Mouse (Mus musculus) neural tube, embryonic 15.5 days (tissue): ENCODE data around the gene Il9r. TPM values are rescaled to one million over a fixed set of nuclear protein-coding genes. Genes with fewer than 3 reads are reported as not detected.

Source experiments
- ATAC-seq: fragments of 200-750 bp; cut with Nextera tagmentation; 2 replicates; pipeline ENCODE4 v1.8.0; 2017; ENCODE audit warnings: mild to moderate bottlenecking, moderate TSS enrichment, moderate library complexity; ENCODE audit not compliant: low FRiP score
- H3K27ac ChIP-seq: fragments of 300-500 bp; sonication (generic); replicated peaks from 2 replicates; pipeline ENCODE4 v1.5.1; 2015; ENCODE audit warnings: mild to moderate bottlenecking, inconsistent platforms
- H3K27me3 ChIP-seq: fragments of 300-500 bp; sonication (generic); replicated peaks from 2 replicates; pipeline ENCODE4 v1.6.1; 2015; ENCODE audit warnings: inconsistent platforms
- H3K36me3 ChIP-seq: fragments of 300-500 bp; sonication (generic); 2 replicates; pipeline ENCODE4 v1.6.1; 2015; ENCODE audit warnings: inconsistent platforms
- H3K4me1 ChIP-seq: fragments of 300-500 bp; sonication (generic); 2 replicates; pipeline ENCODE4 v1.6.1; 2015; ENCODE audit warnings: inconsistent platforms
- H3K4me2 ChIP-seq: fragments of 300-500 bp; sonication (generic); 2 replicates; pipeline ENCODE4 v1.6.1; 2015; ENCODE audit warnings: inconsistent platforms, mild to moderate bottlenecking, moderate library complexity
- H3K4me3 ChIP-seq: fragments of 300-500 bp; sonication (generic); replicated peaks from 2 replicates; pipeline ENCODE4 v1.5.1; 2015; ENCODE audit warnings: mild to moderate bottlenecking, inconsistent platforms
- H3K9ac ChIP-seq: fragments of 300-500 bp; sonication (generic); replicated peaks from 2 replicates; pipeline ENCODE4 v1.6.1; 2015; ENCODE audit warnings: mild to moderate bottlenecking, inconsistent platforms
- H3K9me3 ChIP-seq: fragments of 300-500 bp; sonication (generic); replicated peaks from 2 replicates; pipeline ENCODE4 v1.6.1; 2016; ENCODE audit warnings: inconsistent platforms
- WGBS: fragments of 180-500 bp; shearing (Covaris S2); methylation state at CpG from one replicate; pipeline ENCODE4 v1.1.7; 2015; ENCODE audit warnings: mixed read lengths; 5-methylcytosine and 5-hydroxymethylcytosine counted together
- polyA plus RNA-seq: library from polyadenylated mRNA; unstranded; fragments of >200 nt; fragmentation: Nextera tagmentation; extraction: Ambion mirVana; gene quantifications from 2 replicates; pipeline ENCODE4 v1.2.1, GENCODE M21; 2015

Gene Il9r
- polyA plus RNA-seq, 1 experiment from 2014 or later: not detected

DNA sequence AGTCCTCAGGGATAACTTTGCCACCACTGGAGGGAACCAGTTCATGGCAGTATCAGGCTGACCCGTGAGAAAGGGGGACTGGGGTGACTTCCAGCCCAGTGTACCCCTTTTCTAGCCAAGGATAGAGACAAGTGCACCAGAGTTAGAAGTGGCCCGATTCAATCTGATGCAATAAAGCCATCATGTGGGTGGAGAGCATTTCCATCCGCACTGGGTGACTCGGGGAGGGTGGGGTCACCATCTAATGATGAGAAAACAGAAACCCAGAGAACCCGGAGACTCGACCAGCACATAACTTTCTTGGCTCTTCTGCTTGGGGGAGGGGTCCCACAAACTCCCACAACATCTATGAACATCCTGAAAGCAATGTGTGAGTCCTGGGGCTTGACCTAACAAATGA lies 3.4 kb downstream of the Il9r start:
- WGBS: 71% methylated on average over 6 of the region's 6 CpGs
- H3K4me1 ChIP-seq: no peaks in the 10 kb centered on the region
- ATAC-seq: no peak
- H3K9ac ChIP-seq: no peak overlapping the region
- H3K27me3 ChIP-seq: no peaks in the 10 kb centered on the region
- no peak overlapping the region for H3K4me3 ChIP-seq
- no peak overlapping the region for H3K4me2 ChIP-seq
- H3K9me3 ChIP-seq: no peaks in the 10 kb centered on the region
- H3K27ac ChIP-seq: no peak overlapping the region
- no peaks in the 10 kb centered on the region for H3K36me3 ChIP-seq

- Histone ChIP-seq H3K9ac (no peak overlapping the region), H3K4me3 (no peak overlapping the region), H3K9me3 (no peaks in the 10 kb centered on the region), H3K27me3 (no peaks in the 10 kb centered on the region), H3K36me3 (no peaks in the 10 kb centered on the region), H3K4me1 (no peaks in the 10 kb centered on the region), H3K27ac (no peak overlapping the region), H3K4me2 (no peak overlapping the region)
- ATAC-seq: no peak
- WGBS: 36% methylated on average over 11 of the region's 11 CpGs
Measured at GRCm38 (mm10) chr11:32195867-32196540, 4.1 kb downstream of the Il9r start.

DNA sequence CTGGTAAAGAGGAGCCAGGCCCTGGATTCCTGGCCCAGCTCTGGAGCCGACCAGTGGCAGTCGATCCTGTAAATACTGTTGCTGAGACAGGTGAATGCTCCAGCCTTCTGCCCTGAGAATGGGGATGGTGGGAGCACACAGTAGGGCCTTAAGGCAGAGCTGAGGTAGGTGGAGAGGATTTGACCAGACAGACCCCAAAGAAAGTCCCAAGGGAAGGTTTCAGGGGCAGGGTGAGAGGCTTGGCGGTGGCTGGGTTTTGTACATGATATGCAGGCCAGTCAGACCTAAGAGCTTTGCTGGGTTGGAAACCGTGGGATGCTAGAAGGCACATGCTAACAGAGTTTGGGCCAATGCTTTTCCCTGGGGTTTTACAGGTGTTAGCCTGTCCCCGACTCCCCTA lies 5.5 kb downstream of the Il9r start:
- Histone ChIP-seq H3K9me3 (no peaks in the 10 kb centered on the region), H3K4me3 (no peak overlapping the region), H3K27ac (no peak overlapping the region), H3K4me1 (no peaks in the 10 kb centered on the region), H3K36me3 (no peaks in the 10 kb centered on the region), H3K4me2 (no peak overlapping the region), H3K27me3 (no peaks in the 10 kb centered on the region), H3K9ac (no peak overlapping the region)
- WGBS: 92% methylated on average over 5 of the region's 5 CpGs
- no peak for ATAC-seq

DNA sequence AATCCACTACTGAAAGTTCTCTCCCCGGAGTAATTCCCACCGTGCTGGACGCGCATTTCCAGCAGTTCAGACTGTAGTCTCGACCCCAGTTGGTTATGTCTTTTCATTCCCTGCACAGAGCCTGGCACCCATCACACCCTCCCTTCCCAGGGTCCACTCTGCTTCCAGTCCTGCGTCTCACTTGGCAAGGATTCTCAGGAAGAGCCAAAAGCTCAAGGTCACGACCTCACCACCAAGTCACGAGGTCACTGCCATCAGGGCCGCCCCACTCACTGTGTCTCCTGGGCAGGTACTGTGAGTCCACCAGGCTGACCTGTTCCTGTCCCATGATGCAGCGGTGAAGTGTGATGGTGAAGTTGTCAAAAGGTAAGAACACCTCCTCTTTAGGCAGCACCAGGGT lies 6.0 kb downstream of the Il9r start:
- Histone ChIP-seq H3K4me3 (no peak overlapping the region), H3K9ac (no peak overlapping the region), H3K27ac (no peak overlapping the region), H3K4me2 (no peak overlapping the region), H3K4me1 (no peaks in the 10 kb centered on the region), H3K27me3 (no peaks in the 10 kb centered on the region), H3K36me3 (no peaks in the 10 kb centered on the region), H3K9me3 (no peaks in the 10 kb centered on the region)
- no peak for ATAC-seq
- whole genome bisulfite sequencing: 83% methylated on average over 10 of the region's 10 CpGs

DNA sequence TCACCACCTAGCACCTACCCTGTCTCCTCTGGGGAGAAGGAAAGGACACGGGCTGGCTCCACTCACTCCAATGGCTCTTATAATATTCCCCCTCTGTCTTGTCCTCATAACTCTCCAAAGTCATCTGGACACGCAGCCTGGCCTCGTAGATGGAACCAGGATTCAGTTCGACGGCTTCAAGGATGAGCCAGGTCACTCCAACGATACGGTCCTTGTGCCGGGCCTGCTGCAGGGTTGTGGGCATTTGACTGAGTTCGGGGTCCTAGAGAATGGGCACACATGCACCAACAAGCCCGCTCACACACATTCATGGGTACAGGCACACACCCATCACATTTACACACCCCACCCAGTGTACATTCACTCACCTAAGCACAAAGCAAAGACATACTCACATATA lies 6.9 kb downstream of the Il9r start:
- no peak for ATAC-seq
- no peaks in the 10 kb centered on the region for H3K9me3 ChIP-seq
- no peak overlapping the region for H3K4me3 ChIP-seq
- no peak overlapping the region for H3K9ac ChIP-seq
- H3K4me2 ChIP-seq: no peak overlapping the region
- no peaks in the 10 kb centered on the region for H3K36me3 ChIP-seq
- WGBS: 87% methylated on average over 10 of the region's 10 CpGs
- no peaks in the 10 kb centered on the region for H3K27me3 ChIP-seq
- H3K27ac ChIP-seq: no peak overlapping the region
- no peaks in the 10 kb centered on the region for H3K4me1 ChIP-seq

DNA sequence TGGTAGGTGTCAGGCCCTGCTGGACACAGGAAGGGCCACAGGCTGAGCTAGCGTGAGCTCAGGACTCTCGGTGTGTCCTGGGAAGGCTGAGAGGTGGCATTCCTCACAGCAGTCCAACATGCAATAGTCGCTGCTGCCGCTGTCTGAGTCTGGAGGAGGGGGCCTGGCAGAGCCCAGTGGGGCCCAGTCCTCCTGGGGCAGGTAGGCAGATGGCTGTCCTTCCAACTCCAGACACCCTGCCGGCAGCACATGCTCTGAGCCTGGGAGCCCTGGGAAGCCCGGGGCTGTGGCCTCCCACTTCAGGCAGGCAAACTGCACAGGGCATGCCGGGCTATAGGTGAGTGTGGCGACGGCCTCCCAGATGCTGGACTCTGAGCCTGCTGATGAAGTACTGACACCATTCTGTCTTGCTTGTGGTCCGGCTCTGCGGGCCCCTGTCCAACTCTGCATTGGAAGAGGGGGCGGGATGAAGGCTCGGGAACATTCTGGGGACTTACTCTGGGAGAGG lies 9.4 kb downstream of the Il9r start:
- Histone ChIP-seq H3K4me1 (no peaks in the 10 kb centered on the region), H3K36me3 (no peaks in the 10 kb centered on the region), H3K27ac (no peak overlapping the region), H3K4me2 (no peak overlapping the region), H3K27me3 (no peaks in the 10 kb centered on the region), H3K4me3 (no peak overlapping the region), H3K9me3 (no peaks in the 10 kb centered on the region), H3K9ac (no peak overlapping the region)
- no peak for ATAC-seq
- WGBS: 80% methylated on average over 13 of the region's 13 CpGs

- WGBS: 70% methylated on average over 9 of the region's 9 CpGs
- ATAC-seq: no peak
- no peak overlapping the region for H3K9ac ChIP-seq
- H3K9me3 ChIP-seq: no peaks in the 10 kb centered on the region
- no peak overlapping the region for H3K4me2 ChIP-seq
- H3K36me3 ChIP-seq: no peaks in the 10 kb centered on the region
- H3K4me3 ChIP-seq: no peak overlapping the region
- no peak overlapping the region for H3K27ac ChIP-seq
- no peaks in the 10 kb centered on the region for H3K4me1 ChIP-seq
- H3K27me3 ChIP-seq: no peaks in the 10 kb centered on the region
Measured at GRCm38 (mm10) chr11:32190119-32190518, 10.0 kb downstream of the Il9r start.

GRCm38 (mm10) chr11:32189434-32189833 lies 10.6 kb downstream of the Il9r start:
- no peak for ATAC-seq
- Histone ChIP-seq H3K36me3 (no peaks in the 10 kb centered on the region), H3K4me1 (no peaks in the 10 kb centered on the region), H3K4me2 (no peak overlapping the region), H3K27ac (no peak overlapping the region), H3K9me3 (no peaks in the 10 kb centered on the region), H3K4me3 (no peak overlapping the region), H3K27me3 (no peaks in the 10 kb centered on the region), H3K9ac (no peak overlapping the region)
- 74% methylated on average over 5 of the region's 5 CpGs for WGBS

GRCm38 (mm10) chr11:32188881-32189280 lies 11.2 kb downstream of the Il9r start:
- no peaks in the 10 kb centered on the region for H3K27me3 ChIP-seq
- no peak overlapping the region for H3K27ac ChIP-seq
- ATAC-seq: no peak
- H3K9me3 ChIP-seq: no peaks in the 10 kb centered on the region
- H3K4me3 ChIP-seq: no peak overlapping the region
- no peak overlapping the region for H3K4me2 ChIP-seq
- H3K4me1 ChIP-seq: no peaks in the 10 kb centered on the region
- H3K36me3 ChIP-seq: no peaks in the 10 kb centered on the region
- WGBS: 83% methylated on average over 12 of the region's 12 CpGs
- no peak overlapping the region for H3K9ac ChIP-seq

DNA sequence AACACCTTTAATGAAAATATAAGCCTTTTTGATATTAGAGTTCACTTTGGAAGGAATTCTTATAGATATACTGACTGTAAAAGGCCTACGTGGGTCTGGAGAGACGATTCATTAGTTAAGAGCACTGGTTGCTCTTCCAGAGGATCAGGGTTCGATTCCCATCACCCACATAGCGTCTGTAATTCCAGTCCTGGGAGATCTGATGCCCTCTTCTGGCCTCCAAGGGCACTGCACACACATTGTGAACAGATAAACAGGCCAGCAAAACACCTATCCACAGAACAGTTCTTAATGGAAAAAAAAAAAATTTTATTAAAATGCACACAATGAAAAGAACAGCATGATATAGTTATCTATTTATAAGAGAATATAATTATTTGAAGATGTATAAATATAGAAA lies 12.8 kb downstream of the Il9r start:
- H3K9me3 ChIP-seq: no peaks in the 10 kb centered on the region
- H3K27me3 ChIP-seq: no peaks in the 10 kb centered on the region
- 91% methylated on average over 4 of the region's 4 CpGs for WGBS
- no peak overlapping the region for H3K9ac ChIP-seq
- H3K4me3 ChIP-seq: no peak overlapping the region
- H3K4me2 ChIP-seq: no peak overlapping the region
- H3K27ac ChIP-seq: no peak overlapping the region
- H3K4me1 ChIP-seq: 0 out of 2 replicates have a peak, but pooled peaks cover 2% of the 10 kb centered on the region
- ATAC-seq: no peak
- H3K36me3 ChIP-seq: no peaks in the 10 kb centered on the region

GRCm38 (mm10) chr11:32186031-32186430 lies 14.0 kb downstream of the Il9r start:
- no peak overlapping the region for H3K4me2 ChIP-seq
- 79% methylated on average over 3 of the region's 3 CpGs for WGBS
- no peak overlapping the region for H3K9ac ChIP-seq
- H3K4me1 ChIP-seq: 0 out of 2 replicates have a peak, but pooled peaks cover 2% of the 10 kb centered on the region
- ATAC-seq: no peak
- no peaks in the 10 kb centered on the region for H3K27me3 ChIP-seq
- H3K4me3 ChIP-seq: no peak overlapping the region
- no peak overlapping the region for H3K27ac ChIP-seq
- no peaks in the 10 kb centered on the region for H3K9me3 ChIP-seq
- H3K36me3 ChIP-seq: no peaks in the 10 kb centered on the region

DNA sequence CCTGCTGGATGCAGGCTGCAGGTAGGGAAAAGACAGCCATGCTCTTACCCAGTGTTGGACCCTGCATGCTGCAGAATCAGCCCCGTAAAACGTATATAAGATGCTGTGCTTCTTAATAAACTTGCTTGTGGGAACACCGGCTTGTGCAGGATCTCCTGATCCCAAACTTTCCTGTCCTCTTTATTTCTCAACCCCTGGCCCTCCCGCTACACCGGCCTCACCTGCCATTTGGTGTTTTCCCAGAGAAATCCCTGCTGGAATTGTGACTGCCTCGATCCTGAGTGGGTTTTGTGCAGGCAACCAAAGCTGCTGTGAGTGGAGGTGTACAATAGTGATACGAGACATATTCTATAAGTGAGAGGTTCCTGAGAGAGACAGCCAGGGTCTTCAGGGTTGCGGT lies 15.6 kb downstream of the Il9r start:
- H3K27ac ChIP-seq: no peak overlapping the region
- ATAC-seq: no peak
- WGBS: 91% methylated on average over 8 of the region's 8 CpGs

More for the DNA sequence above, 15.6 kb downstream of the Il9r start:
- Histone ChIP-seq H3K9ac (no peak overlapping the region), H3K9me3 (no peaks in the 10 kb centered on the region), H3K4me3 (no peak overlapping the region), H3K4me1 (0 out of 2 replicates have a peak, but pooled peaks cover 2% of the 10 kb centered on the region), H3K36me3 (no peaks in the 10 kb centered on the region), H3K27me3 (no peaks in the 10 kb centered on the region), H3K4me2 (no peak overlapping the region)
